Mouse (Mus musculus): ENCODE measurements at regions not wholly inside any gene's neighbourhood (a gene's known extent, or its start where the extent isn't known, plus 50 kb on each side); places are given as distances from the start of the nearest gene placed in this dataset.

- Histone ChIP-seq H3K27me3 (ENCODE audit: control insufficient read depth, insufficient read depth, low read length) (no peaks in the 10 kb centered on the region), H3K4me3 (ENCODE audit: low read depth, low read length) (no peak overlapping the region), H3K27ac (replicated peaks; ENCODE audit: low read depth, low read length) (no peak overlapping the region), H3K36me3 (ENCODE audit: control insufficient read depth, insufficient read depth, low read length) (no peaks in the 10 kb centered on the region), H3K4me1 (ENCODE audit: control insufficient read depth, insufficient read depth, low read length) (no peaks in the 10 kb centered on the region), H3K9ac (ENCODE audit: low read length) (no peak overlapping the region), H3K9me3 (ENCODE audit: control insufficient read depth, low read length) (no peaks in the 10 kb centered on the region), H3K4me2 (ENCODE audit: low read depth, severe bottlenecking) (no peak overlapping the region)
- ATAC-seq (ENCODE audit: insufficient number of reproducible peaks, low FRiP score, low TSS enrichment, low read depth) (no peak), DNase-seq (ENCODE audit: low spot score) (no peak)
- WGBS = 70% methylated on average over 1 of the region's 1 CpGs
These were observed 656.5 kb downstream of the Tmem114 start for GRCm38 (mm10) chr16:7768433-7768832.

GRCm38 (mm10) chr16:7767691-7768090, 657.2 kb downstream of the Tmem114 start:
- H3K27ac ChIP-seq (replicated peaks; ENCODE audit: low read depth, low read length) = no peak overlapping the region
- no peak overlapping the region for H3K4me2 ChIP-seq (ENCODE audit: low read depth, severe bottlenecking)
- ATAC-seq (ENCODE audit: insufficient number of reproducible peaks, low FRiP score, low TSS enrichment, low read depth) (no peak), DNase-seq (ENCODE audit: low spot score) (no peak)
- H3K9ac ChIP-seq (ENCODE audit: low read length) = no peak overlapping the region
- no peaks in the 10 kb centered on the region for H3K4me1 ChIP-seq (ENCODE audit: control insufficient read depth, insufficient read depth, low read length)
- 84% methylated on average over 4 of the region's 4 CpGs for WGBS
- no peaks in the 10 kb centered on the region for H3K27me3 ChIP-seq (ENCODE audit: control insufficient read depth, insufficient read depth, low read length)
- H3K9me3 ChIP-seq (ENCODE audit: control insufficient read depth, low read length) = no peaks in the 10 kb centered on the region
- H3K36me3 ChIP-seq (ENCODE audit: control insufficient read depth, insufficient read depth, low read length) = no peaks in the 10 kb centered on the region
- no peak overlapping the region for H3K4me3 ChIP-seq (ENCODE audit: low read depth, low read length)

GRCm38 (mm10) chr16:7764383-7764782, 660.6 kb downstream of the Tmem114 start:
- no peak overlapping the region for H3K4me2 ChIP-seq (ENCODE audit: low read depth, severe bottlenecking)
- ATAC-seq (ENCODE audit: insufficient number of reproducible peaks, low FRiP score, low TSS enrichment, low read depth) = no peak
- 76% methylated on average over 6 of the region's 6 CpGs for WGBS

GRCm38 (mm10) chr16:7728186-7728585, 696.8 kb downstream of the Tmem114 start:
- Histone ChIP-seq H3K4me3 (ENCODE audit: low read depth, low read length) (no peak overlapping the region), H3K4me2 (ENCODE audit: low read depth, severe bottlenecking) (no peak overlapping the region), H3K27ac (replicated peaks; ENCODE audit: low read depth, low read length) (no peak overlapping the region), H3K36me3 (ENCODE audit: control insufficient read depth, insufficient read depth, low read length) (no peaks in the 10 kb centered on the region), H3K9me3 (ENCODE audit: control insufficient read depth, low read length) (no peaks in the 10 kb centered on the region), H3K9ac (ENCODE audit: low read length) (no peak overlapping the region), H3K27me3 (ENCODE audit: control insufficient read depth, insufficient read depth, low read length) (no peaks in the 10 kb centered on the region), H3K4me1 (ENCODE audit: control insufficient read depth, insufficient read depth, low read length) (no peaks in the 10 kb centered on the region)
- DNase-seq (ENCODE audit: low spot score) (no peak), ATAC-seq (ENCODE audit: insufficient number of reproducible peaks, low FRiP score, low TSS enrichment, low read depth) (no peak)
- WGBS = 77% methylated on average over 2 of the region's 2 CpGs

More at GRCm38 (mm10) chr16:7764383-7764782, 660.6 kb downstream of the Tmem114 start:
- Histone ChIP-seq H3K9me3 (ENCODE audit: control insufficient read depth, low read length) (no peaks in the 10 kb centered on the region), H3K27me3 (ENCODE audit: control insufficient read depth, insufficient read depth, low read length) (no peaks in the 10 kb centered on the region), H3K9ac (ENCODE audit: low read length) (no peak overlapping the region), H3K4me1 (ENCODE audit: control insufficient read depth, insufficient read depth, low read length) (no peaks in the 10 kb centered on the region), H3K36me3 (ENCODE audit: control insufficient read depth, insufficient read depth, low read length) (no peaks in the 10 kb centered on the region), H3K4me3 (ENCODE audit: low read depth, low read length) (no peak overlapping the region), H3K27ac (replicated peaks; ENCODE audit: low read depth, low read length) (no peak overlapping the region)
- DNase-seq (ENCODE audit: low spot score) = no peak

- no peaks in the 10 kb centered on the region for H3K27me3 ChIP-seq (ENCODE audit: control insufficient read depth, insufficient read depth, low read length)
- DNase-seq (ENCODE audit: low spot score) = no peak
- no peaks in the 10 kb centered on the region for H3K36me3 ChIP-seq (ENCODE audit: control insufficient read depth, insufficient read depth, low read length)
- ATAC-seq (ENCODE audit: insufficient number of reproducible peaks, low FRiP score, low TSS enrichment, low read depth) = no peak
- 22% methylated on average over 1 of the region's 1 CpGs for WGBS
- no peak overlapping the region for H3K9ac ChIP-seq (ENCODE audit: low read length)
- H3K9me3 ChIP-seq (ENCODE audit: control insufficient read depth, low read length) = no peaks in the 10 kb centered on the region
- H3K4me2 ChIP-seq (ENCODE audit: low read depth, severe bottlenecking) = no peak overlapping the region
- no peak overlapping the region for H3K4me3 ChIP-seq (ENCODE audit: low read depth, low read length)
- no peak overlapping the region for H3K27ac ChIP-seq (replicated peaks; ENCODE audit: low read depth, low read length)
- no peaks in the 10 kb centered on the region for H3K4me1 ChIP-seq (ENCODE audit: control insufficient read depth, insufficient read depth, low read length)
These were observed 699.7 kb downstream of the Tmem114 start for GRCm38 (mm10) chr16:7725225-7725624.

GRCm38 (mm10) chr16:7701471-7701870, 723.5 kb downstream of the Tmem114 start:
- Histone ChIP-seq H3K27me3 (ENCODE audit: control insufficient read depth, insufficient read depth, low read length) (no peaks in the 10 kb centered on the region), H3K9me3 (ENCODE audit: control insufficient read depth, low read length) (no peaks in the 10 kb centered on the region), H3K4me2 (ENCODE audit: low read depth, severe bottlenecking) (no peak overlapping the region), H3K36me3 (ENCODE audit: control insufficient read depth, insufficient read depth, low read length) (no peaks in the 10 kb centered on the region), H3K4me1 (ENCODE audit: control insufficient read depth, insufficient read depth, low read length) (no peaks in the 10 kb centered on the region), H3K9ac (ENCODE audit: low read length) (no peak overlapping the region), H3K27ac (replicated peaks; ENCODE audit: low read depth, low read length) (no peak overlapping the region), H3K4me3 (ENCODE audit: low read depth, low read length) (no peak overlapping the region)
- WGBS = 86% methylated on average over 4 of the region's 4 CpGs
- DNase-seq (ENCODE audit: low spot score) (no peak), ATAC-seq (ENCODE audit: insufficient number of reproducible peaks, low FRiP score, low TSS enrichment, low read depth) (no peak)

- Histone ChIP-seq H3K4me1 (ENCODE audit: control insufficient read depth, insufficient read depth, low read length) (no peaks in the 10 kb centered on the region), H3K4me2 (ENCODE audit: low read depth, severe bottlenecking) (no peak overlapping the region), H3K9ac (ENCODE audit: low read length) (no peak overlapping the region), H3K4me3 (ENCODE audit: low read depth, low read length) (no peak overlapping the region), H3K27ac (replicated peaks; ENCODE audit: low read depth, low read length) (no peak overlapping the region), H3K27me3 (ENCODE audit: control insufficient read depth, insufficient read depth, low read length) (no peaks in the 10 kb centered on the region), H3K36me3 (ENCODE audit: control insufficient read depth, insufficient read depth, low read length) (no peaks in the 10 kb centered on the region), H3K9me3 (ENCODE audit: control insufficient read depth, low read length) (no peaks in the 10 kb centered on the region)
- DNase-seq (ENCODE audit: low spot score) (no peak), ATAC-seq (ENCODE audit: insufficient number of reproducible peaks, low FRiP score, low TSS enrichment, low read depth) (no peak)
These were observed 739.5 kb downstream of the Tmem114 start for GRCm38 (mm10) chr16:7685484-7685883.

- no peak overlapping the region for H3K4me2 ChIP-seq (ENCODE audit: low read depth, severe bottlenecking)
- DNase-seq (ENCODE audit: low spot score) = no peak
- no peaks in the 10 kb centered on the region for H3K27me3 ChIP-seq (ENCODE audit: control insufficient read depth, insufficient read depth, low read length)
- no peak overlapping the region for H3K9ac ChIP-seq (ENCODE audit: low read length)
- no peak overlapping the region for H3K27ac ChIP-seq (replicated peaks; ENCODE audit: low read depth, low read length)
- H3K4me1 ChIP-seq (ENCODE audit: control insufficient read depth, insufficient read depth, low read length) = no peaks in the 10 kb centered on the region
- WGBS = 57% methylated on average over 2 of the region's 2 CpGs
- H3K4me3 ChIP-seq (ENCODE audit: low read depth, low read length) = no peak overlapping the region
- H3K9me3 ChIP-seq (ENCODE audit: control insufficient read depth, low read length) = no peaks in the 10 kb centered on the region
- H3K36me3 ChIP-seq (ENCODE audit: control insufficient read depth, insufficient read depth, low read length) = no peaks in the 10 kb centered on the region
- no peak for ATAC-seq (ENCODE audit: insufficient number of reproducible peaks, low FRiP score, low TSS enrichment, low read depth)
These were observed 758.8 kb downstream of the Tmem114 start for GRCm38 (mm10) chr16:7666096-7666495.

GRCm38 (mm10) chr16:7658133-7658532, 766.8 kb downstream of the Tmem114 start:
- Histone ChIP-seq H3K4me1 (ENCODE audit: control insufficient read depth, insufficient read depth, low read length) (no peaks in the 10 kb centered on the region), H3K9me3 (ENCODE audit: control insufficient read depth, low read length) (no peaks in the 10 kb centered on the region), H3K27ac (replicated peaks; ENCODE audit: low read depth, low read length) (no peak overlapping the region), H3K27me3 (ENCODE audit: control insufficient read depth, insufficient read depth, low read length) (no peaks in the 10 kb centered on the region), H3K4me3 (ENCODE audit: low read depth, low read length) (no peak overlapping the region), H3K36me3 (ENCODE audit: control insufficient read depth, insufficient read depth, low read length) (no peaks in the 10 kb centered on the region), H3K9ac (ENCODE audit: low read length) (no peak overlapping the region), H3K4me2 (ENCODE audit: low read depth, severe bottlenecking) (no peak overlapping the region)
- WGBS = 17% methylated on average over 9 of the region's 9 CpGs
- ATAC-seq (ENCODE audit: insufficient number of reproducible peaks, low FRiP score, low TSS enrichment, low read depth) (no peak), DNase-seq (ENCODE audit: low spot score) (peak; percentile 23)

Measured in limb, embryonic 11.5 days (tissue).